Mouse (Mus musculus): ENCODE measurements around the gene Trappc5. TPM values are rescaled to one million over a fixed set of nuclear protein-coding genes. Genes with fewer than 3 reads are reported as not detected.

Trappc5 gene
- 30.5 and 34.0 TPM in 2 replicates for polyA plus RNA-seq (2015; fragmentation: Nextera tagmentation; extraction: Ambion mirVana)

DNA sequence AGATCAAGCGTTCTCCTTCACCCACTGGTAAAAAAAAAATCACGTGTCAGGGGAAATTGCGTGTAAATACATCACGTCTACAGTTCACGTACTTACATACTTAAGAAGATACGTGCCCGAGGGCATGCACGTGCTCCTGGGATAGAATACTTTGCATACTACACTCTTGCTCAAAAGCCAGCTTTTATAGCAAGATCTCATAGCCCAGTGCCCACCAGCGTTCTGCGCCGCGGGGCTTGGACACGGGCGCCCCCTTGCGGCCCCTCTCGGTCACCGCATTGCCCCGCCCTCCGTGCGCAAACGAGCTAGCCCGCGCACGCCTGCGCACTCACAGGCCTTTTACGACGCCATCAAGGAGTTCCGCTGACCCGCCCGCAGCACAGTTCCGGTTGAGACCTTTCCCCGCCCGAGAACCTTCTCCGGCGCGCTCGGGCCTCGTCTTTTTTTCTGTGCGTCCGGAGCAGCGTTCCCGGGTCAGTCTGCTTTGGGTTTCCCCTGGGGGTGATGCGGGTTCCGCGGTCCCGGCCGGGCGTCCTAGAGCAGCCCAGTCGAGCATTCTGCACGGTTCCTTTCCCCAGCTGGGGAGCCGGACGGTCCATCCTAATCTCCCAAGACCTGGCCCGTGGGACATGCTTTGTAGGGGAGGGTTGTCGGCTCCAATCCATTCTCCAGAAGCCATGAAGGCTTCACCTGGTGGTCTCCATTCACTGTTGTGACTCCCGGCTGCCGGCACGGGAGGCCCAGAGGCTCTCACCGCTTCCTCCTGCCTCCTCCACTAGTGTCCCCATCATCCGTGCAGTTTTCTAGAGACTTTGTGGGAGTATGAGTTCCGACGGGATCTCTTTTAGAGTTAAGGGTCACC is at the start of gene Trappc5:
Trappc5 (plus strand) TSS at position 169 of the 862 bp plus-strand sequence.
- H3K9me3 ChIP-seq (replicated peaks), result no peaks in the 10 kb centered on the region
- WGBS, result under 1% methylated on average over 61 of the region's 61 CpGs
- H3K36me3 ChIP-seq, result peaks cover 25% of the 10 kb centered on the region
- no peaks in the 10 kb centered on the region for H3K27me3 ChIP-seq
- peak within 1 kb of the TSS; percentile 98 for H3K4me3 ChIP-seq
- peak within 1 kb of the TSS; percentile 95 for H3K27ac ChIP-seq
- ATAC-seq (replicated peaks; ENCODE audit: insufficient number of reproducible peaks, insufficient read depth, low FRiP score, low read depth), result peak; percentile 85
- H3K4me1 ChIP-seq (replicated peaks), result peaks cover 21% of the 10 kb centered on the region
- H3K4me2 ChIP-seq, result peak within 1 kb of the TSS; percentile 80
- H3K9ac ChIP-seq, result peak within 1 kb of the TSS; percentile 95

DNA sequence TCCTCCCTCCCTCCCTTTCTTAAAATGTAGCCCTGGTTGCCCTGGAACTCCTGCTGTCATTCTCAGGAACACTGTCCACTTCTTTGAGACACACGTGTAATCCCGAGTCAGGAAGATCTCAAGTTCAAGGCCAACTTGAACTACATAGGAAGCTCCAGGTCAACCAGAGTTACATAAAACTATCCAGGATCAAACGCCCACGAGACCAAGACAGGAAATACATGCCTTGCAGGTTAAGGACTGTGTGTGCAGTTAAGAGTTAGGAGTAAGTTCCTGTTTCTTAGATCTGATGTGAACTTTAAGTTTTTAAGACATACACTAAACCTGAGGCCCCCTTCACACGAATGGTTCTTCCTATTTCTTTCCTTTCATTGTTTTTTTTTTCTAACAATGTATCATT is 49.1 kb upstream of the Trappc5 start:
- Histone ChIP-seq H3K9me3 (replicated peaks) (no peaks in the 10 kb centered on the region), H3K4me2 (no peak overlapping the region), H3K27me3 (no peaks in the 10 kb centered on the region; the same call in 1 of the 2 replicates), H3K9ac (no peak overlapping the region), H3K4me1 (replicated peaks) (peaks cover 16% of the 10 kb centered on the region), H3K4me3 (no peak overlapping the region), H3K36me3 (no peaks in the 10 kb centered on the region), H3K27ac (no peak overlapping the region)
- ATAC-seq (replicated peaks; ENCODE audit: insufficient number of reproducible peaks, insufficient read depth, low FRiP score, low read depth), result no peak
- 45% methylated on average over 5 of the region's 5 CpGs for WGBS

DNA sequence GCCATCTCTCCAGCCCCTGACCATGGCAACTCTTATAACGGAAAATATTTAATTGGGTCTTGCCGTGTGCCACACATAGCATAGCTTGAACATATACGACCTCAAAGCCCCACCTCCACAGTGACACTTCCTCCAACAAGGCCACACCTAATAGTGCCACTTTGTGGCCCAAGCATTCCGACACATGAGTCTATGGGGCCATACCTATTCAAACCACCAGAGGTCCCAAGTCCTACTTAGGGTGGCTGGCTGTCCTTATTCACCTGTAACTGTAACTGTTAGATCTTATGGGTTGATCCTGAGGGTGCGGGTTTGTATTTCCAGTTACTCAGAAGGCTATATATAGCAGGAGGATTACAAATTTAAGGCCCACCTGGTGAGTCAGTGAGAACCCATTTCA is 48.1 kb upstream of the Trappc5 start:
- Histone ChIP-seq H3K27me3 (no peaks in the 10 kb centered on the region; the same call in 1 of the 2 replicates), H3K9me3 (replicated peaks) (no peaks in the 10 kb centered on the region), H3K4me3 (no peak overlapping the region), H3K4me1 (replicated peaks) (peaks cover 11% of the 10 kb centered on the region), H3K4me2 (no peak overlapping the region), H3K36me3 (no peaks in the 10 kb centered on the region), H3K27ac (no peak overlapping the region), H3K9ac (no peak overlapping the region)
- no peak for ATAC-seq (replicated peaks; ENCODE audit: insufficient number of reproducible peaks, insufficient read depth, low FRiP score, low read depth)
- WGBS, result 24% methylated on average over 5 of the region's 5 CpGs

DNA sequence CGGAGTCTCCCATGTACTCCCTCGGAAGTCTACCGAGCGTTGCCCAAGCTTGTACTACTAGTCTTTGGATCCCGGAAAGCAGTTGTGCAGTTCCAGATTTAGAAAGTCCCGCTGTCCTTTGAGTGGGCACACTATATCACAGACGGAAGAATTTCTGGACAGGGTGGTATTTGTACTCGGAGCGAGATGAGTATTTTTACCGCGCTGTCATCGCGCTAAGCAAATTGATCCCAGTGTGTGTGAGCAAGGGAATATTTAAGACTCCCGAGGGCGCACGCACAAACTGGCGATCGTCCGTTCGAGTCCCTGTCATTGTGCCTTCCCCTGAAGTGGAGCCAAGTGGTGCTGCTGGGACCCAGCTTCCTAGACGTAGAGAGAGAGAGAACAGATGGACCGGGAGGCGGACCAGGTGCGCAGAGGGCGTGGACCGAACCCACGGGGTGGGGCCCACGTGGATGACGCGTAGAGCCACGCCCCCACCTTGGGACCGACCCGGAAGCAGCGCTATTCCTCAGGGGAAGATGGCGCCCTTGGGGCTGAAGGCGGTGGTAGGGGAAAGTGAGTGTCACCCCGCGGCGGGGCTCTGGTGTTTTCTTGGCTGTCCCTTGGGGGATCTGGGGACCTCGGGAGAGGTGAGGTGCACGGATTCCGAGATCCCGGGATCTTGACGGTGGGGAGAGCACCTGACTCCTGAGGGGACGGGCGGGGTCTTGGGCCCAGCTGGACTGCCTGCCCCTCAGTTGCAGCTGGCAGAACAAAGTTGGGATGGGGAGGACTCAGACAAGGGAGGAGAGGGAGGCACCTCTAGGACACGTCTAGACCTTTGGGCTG is 45.2 kb upstream of the Trappc5 start, which contains the start of gene Stxbp2:
Stxbp2 (plus strand) TSS at position 309 of the 831 bp plus-strand sequence.
- no peak within 1 kb of the TSS for H3K27ac ChIP-seq
- no peaks in the 10 kb centered on the region for H3K9me3 ChIP-seq (replicated peaks)
- ATAC-seq (replicated peaks; ENCODE audit: insufficient number of reproducible peaks, insufficient read depth, low FRiP score, low read depth), result peak; percentile 85
- H3K27me3 ChIP-seq, result no peaks in the 10 kb centered on the region; the same call in 1 of the 2 replicates
- H3K4me3 ChIP-seq, result peak within 1 kb of the TSS; percentile 69
- H3K9ac ChIP-seq, result peak within 1 kb of the TSS; percentile 57
- H3K4me1 ChIP-seq (replicated peaks), result peaks cover 11% of the 10 kb centered on the region
- peak within 1 kb of the TSS; percentile 92 for H3K4me2 ChIP-seq
- WGBS, result 4% methylated on average over 46 of the region's 47 CpGs
- H3K36me3 ChIP-seq, result 0 out of 2 replicates have a peak, but pooled peaks cover 3% of the 10 kb centered on the region

DNA sequence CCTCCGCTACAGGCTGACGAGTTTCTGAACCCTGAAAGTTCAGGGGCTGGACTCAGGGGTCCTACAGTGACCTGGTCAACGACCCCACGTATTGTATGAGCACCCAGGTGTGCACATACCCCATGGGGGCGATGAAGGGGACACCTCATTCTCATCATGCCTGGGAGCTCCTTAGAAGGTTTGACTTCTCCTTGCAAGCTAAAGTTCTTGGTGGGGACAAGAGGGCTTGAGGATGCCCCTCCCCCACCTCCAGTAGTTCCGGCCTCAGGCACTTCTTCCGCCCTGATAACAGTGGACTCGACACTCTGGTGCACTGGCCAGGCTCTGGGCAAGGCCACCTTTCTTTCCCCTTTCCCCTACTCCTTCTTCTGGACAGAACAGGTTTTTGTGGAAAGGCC is 44.6 kb upstream of the Trappc5 start:
- 12% methylated on average over 8 of the region's 8 CpGs for WGBS
- Histone ChIP-seq H3K9ac (peak overlapping the region; percentile 57), H3K27me3 (no peaks in the 10 kb centered on the region; the same call in 1 of the 2 replicates), H3K9me3 (replicated peaks) (no peaks in the 10 kb centered on the region), H3K36me3 (peaks cover 10% of the 10 kb centered on the region; the same call in 1 of the 2 replicates), H3K4me3 (peak overlapping the region; percentile 69), H3K27ac (no peak overlapping the region), H3K4me1 (replicated peaks) (peaks cover 11% of the 10 kb centered on the region), H3K4me2 (peak overlapping the region; percentile 92)
- peak; percentile 15; the same call in 1 of the 2 replicates for ATAC-seq (replicated peaks; ENCODE audit: insufficient number of reproducible peaks, insufficient read depth, low FRiP score, low read depth)

DNA sequence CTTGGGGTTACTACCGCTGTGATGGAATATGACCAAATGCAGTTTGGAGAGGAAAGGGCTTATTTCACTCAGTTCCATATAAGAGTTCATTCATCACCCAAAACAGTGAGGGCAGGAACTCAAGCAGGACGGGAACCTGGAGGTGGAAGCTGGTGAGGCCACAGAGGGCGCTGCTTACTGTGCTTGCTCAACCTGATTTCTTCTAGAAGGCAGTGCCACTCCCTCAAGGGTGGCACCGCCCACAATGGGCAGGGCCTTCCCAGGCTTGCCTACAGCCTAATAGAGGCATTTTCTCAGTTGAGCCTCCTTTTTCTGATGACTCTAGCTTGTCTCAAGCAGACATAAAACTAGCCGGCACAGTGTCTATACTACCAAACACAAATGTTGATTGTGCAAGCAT is 30.3 kb upstream of the Trappc5 start:
- Histone ChIP-seq H3K9me3 (replicated peaks) (no peaks in the 10 kb centered on the region), H3K27me3 (no peaks in the 10 kb centered on the region), H3K4me3 (no peak overlapping the region), H3K4me2 (no peak overlapping the region), H3K27ac (no peak overlapping the region), H3K9ac (no peak overlapping the region), H3K36me3 (no peaks in the 10 kb centered on the region), H3K4me1 (replicated peaks) (no peaks in the 10 kb centered on the region)
- 19% methylated on average over 5 of the region's 5 CpGs for WGBS
- ATAC-seq (replicated peaks; ENCODE audit: insufficient number of reproducible peaks, insufficient read depth, low FRiP score, low read depth), result no peak

DNA sequence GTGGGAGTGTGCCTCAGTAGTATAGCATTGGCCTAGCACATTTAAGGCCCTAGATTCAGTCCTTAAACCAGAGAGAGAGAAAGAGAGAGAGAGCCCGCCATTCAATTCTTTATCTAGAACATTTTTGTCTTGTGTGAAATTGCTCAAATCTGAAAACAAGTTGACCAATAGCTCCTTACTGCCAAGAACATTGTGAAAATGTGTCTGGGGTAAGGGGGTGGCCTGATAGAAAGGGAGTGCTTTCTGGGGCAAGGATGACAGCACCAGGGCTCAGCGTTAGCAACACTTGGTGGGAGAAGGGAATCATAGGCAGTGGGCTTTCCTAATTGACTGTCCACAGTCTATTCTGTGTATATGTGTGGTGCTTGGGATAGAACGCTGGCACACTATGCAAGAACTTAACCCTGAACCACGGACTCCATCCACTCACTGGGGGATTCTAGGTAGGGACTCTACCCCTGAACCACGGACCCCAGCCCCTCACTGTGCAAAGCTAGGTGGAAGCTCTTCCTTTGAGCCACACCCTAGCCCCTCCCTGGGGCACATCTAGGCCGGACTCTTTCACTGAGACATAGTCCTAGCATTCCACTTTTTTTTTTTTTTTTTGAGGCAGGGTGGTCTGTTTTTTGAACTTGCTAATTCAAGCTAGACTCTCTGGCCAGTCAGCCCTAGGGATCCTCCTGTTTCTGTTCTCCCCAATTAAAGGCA is 29.1 kb upstream of the Trappc5 start:
- H3K4me3 ChIP-seq, result no peak overlapping the region
- H3K27me3 ChIP-seq, result no peaks in the 10 kb centered on the region
- H3K36me3 ChIP-seq, result no peaks in the 10 kb centered on the region
- no peak for ATAC-seq (replicated peaks; ENCODE audit: insufficient number of reproducible peaks, insufficient read depth, low FRiP score, low read depth)
- H3K9me3 ChIP-seq (replicated peaks), result no peaks in the 10 kb centered on the region
- no peaks in the 10 kb centered on the region for H3K4me1 ChIP-seq (replicated peaks)
- 81% methylated on average over 6 of the region's 6 CpGs for WGBS
- no peak overlapping the region for H3K9ac ChIP-seq
- H3K27ac ChIP-seq, result no peak overlapping the region
- no peak overlapping the region for H3K4me2 ChIP-seq

DNA sequence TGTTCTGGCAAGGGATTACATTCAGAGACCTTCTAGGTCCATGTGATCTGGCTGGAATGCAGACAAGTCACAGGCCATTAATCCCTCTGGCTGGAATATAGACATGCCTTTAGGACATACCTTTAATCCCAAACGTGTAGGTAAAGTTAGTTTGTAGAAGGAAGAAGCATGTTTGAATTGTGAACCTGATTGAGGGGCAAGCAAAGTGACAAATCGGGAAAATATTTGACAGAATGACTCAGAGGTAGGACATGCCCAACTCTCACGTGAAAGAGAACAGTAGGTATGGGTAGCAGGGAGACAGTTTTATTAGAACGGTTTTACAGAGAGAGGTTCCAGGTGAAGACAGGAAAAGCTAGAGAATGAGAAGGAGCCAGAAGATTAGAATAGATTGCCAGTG is 28.5 kb upstream of the Trappc5 start:
- H3K27ac ChIP-seq, result no peak overlapping the region
- H3K36me3 ChIP-seq, result no peaks in the 10 kb centered on the region
- H3K9me3 ChIP-seq (replicated peaks), result no peaks in the 10 kb centered on the region
- ATAC-seq (replicated peaks; ENCODE audit: insufficient number of reproducible peaks, insufficient read depth, low FRiP score, low read depth), result no peak
- no peak overlapping the region for H3K4me2 ChIP-seq
- no peaks in the 10 kb centered on the region for H3K4me1 ChIP-seq (replicated peaks)
- no peak overlapping the region for H3K4me3 ChIP-seq
- 66% methylated on average over 4 of the region's 4 CpGs for WGBS
- no peak overlapping the region for H3K9ac ChIP-seq
- no peaks in the 10 kb centered on the region for H3K27me3 ChIP-seq

DNA sequence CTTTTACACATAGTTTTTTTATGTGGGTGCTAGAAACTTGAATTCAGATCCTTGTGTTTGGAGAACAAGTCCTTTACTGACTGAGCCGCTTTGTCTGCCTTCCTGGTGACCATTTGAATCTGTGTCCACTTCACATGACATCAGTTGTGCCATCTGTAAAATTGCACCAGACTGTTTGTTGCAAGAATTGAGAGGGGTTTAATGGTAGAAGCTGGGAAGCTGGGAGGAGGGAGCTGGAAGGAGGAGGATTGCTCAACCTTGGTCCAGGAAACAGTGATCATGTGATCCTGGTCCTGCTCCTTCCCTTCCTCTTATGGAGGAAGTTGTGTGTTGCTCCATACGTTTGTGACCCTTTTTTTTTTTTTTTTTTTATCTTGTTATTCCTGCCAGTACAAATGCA is 27.8 kb upstream of the Trappc5 start:
- 50% methylated on average over 2 of the region's 2 CpGs for WGBS
- Histone ChIP-seq H3K27me3 (no peaks in the 10 kb centered on the region), H3K4me2 (no peak overlapping the region), H3K36me3 (no peaks in the 10 kb centered on the region), H3K27ac (no peak overlapping the region), H3K9ac (no peak overlapping the region), H3K4me3 (no peak overlapping the region), H3K9me3 (replicated peaks) (no peaks in the 10 kb centered on the region), H3K4me1 (replicated peaks) (no peaks in the 10 kb centered on the region)
- ATAC-seq (replicated peaks; ENCODE audit: insufficient number of reproducible peaks, insufficient read depth, low FRiP score, low read depth), result no peak

DNA sequence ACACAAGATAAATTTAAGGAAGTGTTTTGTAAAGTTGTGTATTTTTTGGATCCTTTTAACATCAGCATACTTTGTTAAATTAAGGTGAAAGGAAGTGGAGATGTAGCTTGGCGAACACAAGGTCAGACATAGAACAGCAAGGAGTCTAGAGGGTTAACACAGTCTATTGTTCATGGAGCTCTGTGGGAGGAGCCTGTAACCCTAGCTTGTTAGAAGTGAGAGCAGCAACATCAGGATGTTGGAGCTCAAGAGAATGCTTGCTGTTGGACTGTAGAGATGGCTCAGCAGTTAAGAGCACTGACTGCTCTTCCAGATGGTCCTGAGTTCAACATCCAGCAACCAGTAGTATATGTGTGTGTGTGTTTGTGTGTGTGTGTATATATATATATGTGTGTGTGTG is 27.1 kb upstream of the Trappc5 start:
- WGBS, result 36% methylated on average over 1 of the region's 1 CpGs
- Histone ChIP-seq H3K9me3 (replicated peaks) (no peaks in the 10 kb centered on the region), H3K27ac (no peak overlapping the region), H3K4me2 (0 out of 2 replicates have a peak overlapping the region, but pooled peaks have one; percentile 0), H3K9ac (no peak overlapping the region), H3K4me3 (no peak overlapping the region), H3K4me1 (replicated peaks) (no peaks in the 10 kb centered on the region), H3K36me3 (no peaks in the 10 kb centered on the region), H3K27me3 (no peaks in the 10 kb centered on the region)
- no peak for ATAC-seq (replicated peaks; ENCODE audit: insufficient number of reproducible peaks, insufficient read depth, low FRiP score, low read depth)

DNA sequence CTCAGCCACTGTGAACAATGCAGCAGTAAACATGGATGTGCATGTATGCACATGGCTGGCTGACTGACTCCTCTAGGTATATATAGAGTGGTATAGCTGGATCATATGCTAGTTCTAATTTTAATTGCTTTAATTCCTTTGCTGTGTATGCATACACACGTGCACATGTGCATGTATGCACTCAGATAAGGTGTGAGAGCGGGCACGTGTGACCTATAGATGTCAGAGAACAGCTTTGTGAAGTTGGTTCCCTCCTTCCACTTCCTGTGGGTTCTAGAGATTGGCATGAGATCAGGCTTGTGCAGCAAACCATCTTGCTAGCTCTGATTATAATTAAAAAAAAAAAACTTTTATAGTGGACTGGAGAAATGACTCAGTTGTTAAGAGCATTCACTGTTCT is 23.3 kb upstream of the Trappc5 start:
- H3K36me3 ChIP-seq, result no peaks in the 10 kb centered on the region
- H3K27me3 ChIP-seq, result 0 out of 2 replicates have a peak, but pooled peaks cover 4% of the 10 kb centered on the region
- no peaks in the 10 kb centered on the region for H3K9me3 ChIP-seq (replicated peaks)
- no peak for ATAC-seq (replicated peaks; ENCODE audit: insufficient number of reproducible peaks, insufficient read depth, low FRiP score, low read depth)
- no peak overlapping the region for H3K27ac ChIP-seq
- H3K4me2 ChIP-seq, result no peak overlapping the region
- no peaks in the 10 kb centered on the region; the same call in 1 of the 2 replicates for H3K4me1 ChIP-seq (replicated peaks)
- no peak overlapping the region for H3K4me3 ChIP-seq
- no peak overlapping the region for H3K9ac ChIP-seq
- WGBS, result 53% methylated on average over 3 of the region's 3 CpGs

All from heart, embryonic 15.5 days (tissue).